Mouse (Mus musculus): ENCODE results near the gene Agap1. TPM values are rescaled to one million over a fixed set of nuclear protein-coding genes. Genes with fewer than 3 reads are reported as not detected.
A peak's percentile ranks its signal among the peaks of the same experiment; 100 is the strongest.

Gene Agap1
- polyA plus RNA-seq, 1 experiment from 2014 or later = 7.6 TPM

DNA sequence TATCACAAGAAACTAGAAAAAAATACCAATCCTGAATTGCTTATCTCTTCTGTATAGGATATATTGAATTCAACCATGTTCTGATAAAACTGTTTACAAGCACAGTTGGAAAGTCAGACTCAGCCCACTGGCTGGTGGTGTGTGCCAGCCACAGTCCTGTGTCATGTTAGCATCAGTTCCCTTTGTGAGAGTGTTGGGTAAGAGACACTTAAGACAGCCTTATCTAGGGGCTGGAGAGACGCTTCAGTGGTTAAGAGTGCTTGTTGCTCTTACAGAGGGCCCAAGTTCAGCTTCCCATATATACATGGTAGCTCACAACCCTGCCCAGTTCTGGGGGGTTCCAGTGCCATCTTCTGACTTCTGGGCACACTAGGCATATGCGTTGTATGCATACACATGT is 261.6 kb downstream of the Agap1 start:
- H3K4me2 ChIP-seq (ENCODE audit: low read depth, low read length) = no peak overlapping the region
- no peak overlapping the region for H3K27ac ChIP-seq (ENCODE audit: low read length)
- no peak overlapping the region for H3K9ac ChIP-seq (ENCODE audit: low read length)
- ATAC-seq (ENCODE audit: low read depth) = peak; percentile 44
- 69% methylated on average over 2 of the region's 2 CpGs for WGBS
- peaks cover 32% of the 10 kb centered on the region for H3K4me1 ChIP-seq (replicated peaks; ENCODE audit: control insufficient read depth, insufficient read depth, low read length)
- no peaks in the 10 kb centered on the region for H3K27me3 ChIP-seq (ENCODE audit: control insufficient read depth, insufficient read depth, low read depth, low read length)
- no peaks in the 10 kb centered on the region for H3K36me3 ChIP-seq (ENCODE audit: control insufficient read depth, insufficient read depth, low read length)
- no peaks in the 10 kb centered on the region for H3K9me3 ChIP-seq (ENCODE audit: control insufficient read depth, low read length)
- no peak overlapping the region for H3K4me3 ChIP-seq (ENCODE audit: low read length)

DNA sequence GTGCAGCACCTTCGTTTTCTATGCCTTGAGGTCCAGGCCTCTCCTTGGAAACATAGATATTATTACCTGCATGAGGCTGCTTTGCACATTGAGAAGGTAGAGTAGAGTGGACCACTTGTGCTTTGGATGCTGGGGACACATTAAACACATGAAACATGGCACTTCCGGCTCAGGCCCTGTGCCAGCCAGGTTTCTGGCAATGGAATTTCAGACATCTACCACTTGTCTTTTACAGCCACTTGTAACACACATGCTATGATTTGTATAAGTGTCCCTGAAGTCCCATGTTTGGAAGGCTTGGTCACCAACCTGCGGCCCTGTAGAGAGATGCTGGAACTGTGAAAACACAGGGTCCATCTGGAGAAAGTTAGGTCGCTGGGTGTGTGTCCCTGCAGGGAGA is 262.5 kb downstream of the Agap1 start:
- Histone ChIP-seq H3K4me3 (ENCODE audit: low read length) (no peak overlapping the region), H3K9me3 (ENCODE audit: control insufficient read depth, low read length) (no peaks in the 10 kb centered on the region), H3K27ac (ENCODE audit: low read length) (peak overlapping the region; percentile 10; the same call in 1 of the 2 replicates), H3K9ac (ENCODE audit: low read length) (no peak overlapping the region), H3K27me3 (ENCODE audit: control insufficient read depth, insufficient read depth, low read depth, low read length) (no peaks in the 10 kb centered on the region), H3K36me3 (ENCODE audit: control insufficient read depth, insufficient read depth, low read length) (no peaks in the 10 kb centered on the region), H3K4me1 (replicated peaks; ENCODE audit: control insufficient read depth, insufficient read depth, low read length) (peaks cover 32% of the 10 kb centered on the region), H3K4me2 (ENCODE audit: low read depth, low read length) (no peak overlapping the region)
- 58% methylated on average over 4 of the region's 4 CpGs for WGBS
- peak; percentile 31 for ATAC-seq (ENCODE audit: low read depth)

DNA sequence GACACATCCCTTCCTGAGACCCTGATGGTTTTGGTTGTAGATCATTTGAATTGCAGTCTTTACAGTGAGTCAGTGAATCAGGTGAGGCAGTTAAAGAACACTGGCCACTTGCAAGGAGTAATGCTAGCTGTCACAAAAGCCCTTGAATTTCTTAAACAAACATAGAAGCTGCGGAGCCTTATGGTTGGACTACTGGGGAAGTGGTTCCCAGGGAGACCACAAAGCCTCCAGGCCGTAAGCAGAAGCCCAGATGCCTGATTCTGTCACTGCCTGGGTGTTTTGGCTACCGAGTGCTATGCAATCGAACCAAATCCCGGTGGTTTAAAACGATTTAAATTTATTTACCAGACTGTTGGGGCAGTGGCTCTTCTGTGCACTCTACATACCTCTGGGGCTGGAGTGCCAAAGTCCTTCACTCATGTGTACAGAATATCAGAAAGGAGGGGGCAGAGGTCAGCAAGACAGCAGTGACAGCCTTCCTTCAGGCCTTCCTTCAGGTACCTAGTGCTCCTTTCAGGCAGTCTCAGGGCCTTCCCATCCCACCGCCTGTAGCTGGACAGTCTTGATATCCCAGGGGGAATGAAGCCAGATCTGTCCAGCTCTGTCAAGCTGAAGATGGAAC is 264.3 kb downstream of the Agap1 start:
- H3K9me3 ChIP-seq (ENCODE audit: control insufficient read depth, low read length) = no peaks in the 10 kb centered on the region
- peaks cover 32% of the 10 kb centered on the region for H3K4me1 ChIP-seq (replicated peaks; ENCODE audit: control insufficient read depth, insufficient read depth, low read length)
- H3K27me3 ChIP-seq (ENCODE audit: control insufficient read depth, insufficient read depth, low read depth, low read length) = no peaks in the 10 kb centered on the region
- no peak overlapping the region for H3K4me2 ChIP-seq (ENCODE audit: low read depth, low read length)
- H3K9ac ChIP-seq (ENCODE audit: low read length) = no peak overlapping the region
- no peaks in the 10 kb centered on the region for H3K36me3 ChIP-seq (ENCODE audit: control insufficient read depth, insufficient read depth, low read length)
- peak; percentile 64; the same call in 1 of the 2 replicates for ATAC-seq (ENCODE audit: low read depth)
- WGBS = 42% methylated on average over 7 of the region's 7 CpGs
- H3K27ac ChIP-seq (ENCODE audit: low read length) = peak overlapping the region; percentile 59
- H3K4me3 ChIP-seq (ENCODE audit: low read length) = no peak overlapping the region

- H3K4me2 ChIP-seq (ENCODE audit: low read depth, low read length) = no peak overlapping the region
Measured at GRCm38 (mm10) chr1:89724141-89724540, 269.5 kb downstream of the Agap1 start.

DNA sequence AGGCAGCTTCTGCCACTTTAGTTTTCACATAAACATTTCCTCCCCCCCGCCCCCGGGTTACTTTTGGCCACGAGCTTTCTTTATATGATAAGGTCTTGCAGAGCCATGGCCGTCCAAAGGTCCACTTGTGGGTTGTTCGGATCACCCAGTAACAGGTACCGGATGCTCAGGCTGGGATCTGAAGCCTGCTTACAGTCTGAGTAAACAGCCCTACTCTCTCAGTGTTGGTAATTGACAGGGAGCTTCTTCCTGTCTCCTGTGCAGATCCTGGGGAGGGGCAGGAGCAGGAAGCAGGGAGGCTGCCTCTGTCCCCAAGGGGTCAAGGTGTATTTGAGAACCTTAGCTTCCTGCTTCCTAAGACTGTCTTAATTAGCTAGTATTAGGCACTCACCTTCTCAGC is 269.9 kb downstream of the Agap1 start:
- no peaks in the 10 kb centered on the region for H3K27me3 ChIP-seq (ENCODE audit: control insufficient read depth, insufficient read depth, low read depth, low read length)
- H3K36me3 ChIP-seq (ENCODE audit: control insufficient read depth, insufficient read depth, low read length) = no peaks in the 10 kb centered on the region
- 0 out of 2 replicates have a peak, but pooled peaks have one; percentile 12 for ATAC-seq (ENCODE audit: low read depth)
- no peak overlapping the region for H3K4me3 ChIP-seq (ENCODE audit: low read length)
- H3K9me3 ChIP-seq (ENCODE audit: control insufficient read depth, low read length) = no peaks in the 10 kb centered on the region
- no peak overlapping the region for H3K9ac ChIP-seq (ENCODE audit: low read length)
- H3K27ac ChIP-seq (ENCODE audit: low read length) = 0 out of 2 replicates have a peak overlapping the region, but pooled peaks have one; percentile 32
- H3K4me2 ChIP-seq (ENCODE audit: low read depth, low read length) = no peak overlapping the region
- WGBS = 46% methylated on average over 6 of the region's 6 CpGs
- H3K4me1 ChIP-seq (replicated peaks; ENCODE audit: control insufficient read depth, insufficient read depth, low read length) = peaks cover 7% of the 10 kb centered on the region

More at GRCm38 (mm10) chr1:89724141-89724540, 269.5 kb downstream of the Agap1 start:
- Histone ChIP-seq H3K9ac (ENCODE audit: low read length) (no peak overlapping the region), H3K9me3 (ENCODE audit: control insufficient read depth, low read length) (no peaks in the 10 kb centered on the region), H3K27me3 (ENCODE audit: control insufficient read depth, insufficient read depth, low read depth, low read length) (no peaks in the 10 kb centered on the region), H3K4me1 (replicated peaks; ENCODE audit: control insufficient read depth, insufficient read depth, low read length) (peaks cover 10% of the 10 kb centered on the region), H3K36me3 (ENCODE audit: control insufficient read depth, insufficient read depth, low read length) (no peaks in the 10 kb centered on the region), H3K4me3 (ENCODE audit: low read length) (no peak overlapping the region), H3K27ac (ENCODE audit: low read length) (0 out of 2 replicates have a peak overlapping the region, but pooled peaks have one; percentile 32)
- no peak for ATAC-seq (ENCODE audit: low read depth)
- 36% methylated on average over 3 of the region's 3 CpGs for WGBS

GRCm38 (mm10) chr1:89724957-89725356 is 270.4 kb downstream of the Agap1 start:
- H3K9ac ChIP-seq (ENCODE audit: low read length) = no peak overlapping the region
- no peak for ATAC-seq (ENCODE audit: low read depth)
- WGBS = 59% methylated on average over 9 of the region's 9 CpGs
- H3K4me2 ChIP-seq (ENCODE audit: low read depth, low read length) = no peak overlapping the region
- peaks cover 7% of the 10 kb centered on the region for H3K4me1 ChIP-seq (replicated peaks; ENCODE audit: control insufficient read depth, insufficient read depth, low read length)
- H3K27me3 ChIP-seq (ENCODE audit: control insufficient read depth, insufficient read depth, low read depth, low read length) = no peaks in the 10 kb centered on the region
- no peaks in the 10 kb centered on the region for H3K9me3 ChIP-seq (ENCODE audit: control insufficient read depth, low read length)
- no peak overlapping the region for H3K4me3 ChIP-seq (ENCODE audit: low read length)
- H3K27ac ChIP-seq (ENCODE audit: low read length) = no peak overlapping the region
- H3K36me3 ChIP-seq (ENCODE audit: control insufficient read depth, insufficient read depth, low read length) = no peaks in the 10 kb centered on the region

GRCm38 (mm10) chr1:89728481-89728880 is 273.9 kb downstream of the Agap1 start:
- no peak for ATAC-seq (ENCODE audit: low read depth)
- Histone ChIP-seq H3K4me1 (replicated peaks; ENCODE audit: control insufficient read depth, insufficient read depth, low read length) (peaks cover 7% of the 10 kb centered on the region), H3K4me3 (ENCODE audit: low read length) (no peak overlapping the region), H3K4me2 (ENCODE audit: low read depth, low read length) (no peak overlapping the region), H3K27me3 (ENCODE audit: control insufficient read depth, insufficient read depth, low read depth, low read length) (no peaks in the 10 kb centered on the region), H3K9ac (ENCODE audit: low read length) (no peak overlapping the region), H3K36me3 (ENCODE audit: control insufficient read depth, insufficient read depth, low read length) (no peaks in the 10 kb centered on the region), H3K27ac (ENCODE audit: low read length) (no peak overlapping the region), H3K9me3 (ENCODE audit: control insufficient read depth, low read length) (no peaks in the 10 kb centered on the region)
- 91% methylated on average over 6 of the region's 6 CpGs for WGBS

DNA sequence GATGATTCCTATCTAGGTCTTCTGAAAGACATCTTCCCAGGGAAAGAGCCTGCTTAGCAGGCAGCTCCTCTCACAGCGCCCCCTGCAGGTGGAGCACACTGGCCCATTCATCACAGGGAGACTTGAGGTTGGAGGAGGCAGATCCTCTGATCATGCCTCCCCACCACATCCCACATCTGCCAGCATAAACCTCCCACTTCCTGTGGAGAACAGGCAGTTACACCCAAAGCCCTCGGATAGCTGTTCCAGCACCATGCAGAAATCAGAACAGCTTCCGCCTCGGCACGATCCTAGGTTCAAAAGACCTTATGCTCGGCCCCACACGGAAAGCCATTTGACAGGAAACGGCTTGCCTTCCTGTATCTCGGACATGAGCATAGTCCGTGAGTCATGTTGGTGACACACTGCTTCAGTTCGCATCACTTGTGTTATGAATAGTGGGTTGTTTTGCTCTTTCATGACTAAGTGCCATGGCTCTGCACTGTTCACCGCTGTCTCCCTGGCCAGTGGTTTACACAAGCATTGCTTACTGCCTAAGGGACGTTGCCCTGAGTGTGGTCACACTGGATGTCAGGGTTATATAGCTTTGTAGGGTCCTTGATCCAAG is 276.1 kb downstream of the Agap1 start:
- no peak for ATAC-seq (ENCODE audit: low read depth)
- Histone ChIP-seq H3K4me1 (replicated peaks; ENCODE audit: control insufficient read depth, insufficient read depth, low read length) (no peaks in the 10 kb centered on the region), H3K9ac (ENCODE audit: low read length) (no peak overlapping the region), H3K9me3 (ENCODE audit: control insufficient read depth, low read length) (no peaks in the 10 kb centered on the region), H3K27ac (ENCODE audit: low read length) (no peak overlapping the region), H3K4me2 (ENCODE audit: low read depth, low read length) (no peak overlapping the region), H3K27me3 (ENCODE audit: control insufficient read depth, insufficient read depth, low read depth, low read length) (no peaks in the 10 kb centered on the region), H3K36me3 (ENCODE audit: control insufficient read depth, insufficient read depth, low read length) (no peaks in the 10 kb centered on the region), H3K4me3 (ENCODE audit: low read length) (no peak overlapping the region)
- 66% methylated on average over 13 of the region's 13 CpGs for WGBS

DNA sequence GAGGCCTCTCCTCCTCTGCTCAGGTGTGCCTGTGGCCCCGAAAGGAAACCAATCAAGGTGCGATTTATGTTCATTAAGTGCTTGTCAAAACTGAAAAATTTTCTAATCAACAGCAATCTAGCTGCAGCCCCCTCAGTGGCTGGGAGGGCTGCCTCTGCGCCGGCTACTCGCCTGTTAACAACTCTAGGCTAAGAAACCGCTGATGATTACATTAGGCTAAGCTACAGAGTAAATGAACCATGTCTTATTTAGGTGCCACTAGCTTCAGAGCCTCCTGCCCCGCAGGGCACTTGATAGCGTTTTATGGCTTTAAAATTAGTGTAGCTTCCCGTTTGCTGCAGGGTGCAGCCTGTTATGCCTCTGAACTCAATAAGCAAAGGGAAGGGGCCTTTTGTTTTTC is 279.8 kb downstream of the Agap1 start:
- Histone ChIP-seq H3K9me3 (ENCODE audit: control insufficient read depth, low read length) (no peaks in the 10 kb centered on the region), H3K27me3 (ENCODE audit: control insufficient read depth, insufficient read depth, low read depth, low read length) (no peaks in the 10 kb centered on the region), H3K27ac (ENCODE audit: low read length) (no peak overlapping the region), H3K4me2 (ENCODE audit: low read depth, low read length) (no peak overlapping the region), H3K36me3 (ENCODE audit: control insufficient read depth, insufficient read depth, low read length) (no peaks in the 10 kb centered on the region), H3K4me3 (ENCODE audit: low read length) (no peak overlapping the region), H3K9ac (ENCODE audit: low read length) (no peak overlapping the region), H3K4me1 (replicated peaks; ENCODE audit: control insufficient read depth, insufficient read depth, low read length) (no peaks in the 10 kb centered on the region)
- whole genome bisulfite sequencing = 74% methylated on average over 9 of the region's 9 CpGs
- no peak for ATAC-seq (ENCODE audit: low read depth)

Measured in lung, embryonic 16.5 days (tissue).